Mouse (Mus musculus): Measurements from ENCODE around the gene Gprasp1.

GRCm38 (mm10) chrX:135743056-135743355, 473 bp downstream of the Gprasp1 start:
- TF ChIP-seq EP300 (IDR thresholded peaks at IDR 0.05) (no peak), CTCF (IDR thresholded peaks at IDR 0.05) (no peak)
